Mouse (Mus musculus) kidney, postnatal 0 days (tissue): ENCODE results near the gene Cep295nl. TPM values are rescaled to one million over a fixed set of nuclear protein-coding genes. Genes with fewer than 3 reads are reported as not detected.
"Not testable (repeated sequence)": the region's sequence is repeated elsewhere in the genome, so short reads cannot be mapped to it uniquely, and the experiment has no call there.

ENCODE experiments used
- ATAC-seq: fragments of 200-750 bp; cut with Nextera tagmentation; replicated peaks from 2 replicates; pipeline ENCODE4 v1.8.0; 2017; ENCODE audit warnings: low read depth, moderate number of reproducible peaks, moderate TSS enrichment, moderate library complexity; ENCODE audit not compliant: low FRiP score
- DNase-seq: peaks from one replicate; pipeline ENCODE4 v3.0.0-alpha.2; 2016; ENCODE audit warnings: low spot score
- H3K27ac ChIP-seq: fragments of 300-500 bp; sonication (generic); 2 replicates; pipeline ENCODE4 v1.5.1; 2014; ENCODE audit warnings: mild to moderate bottlenecking
- H3K27me3 ChIP-seq: fragments of 300-500 bp; sonication (generic); 2 replicates; pipeline ENCODE4 v1.6.1; 2014; ENCODE audit warnings: low read length, mixed read lengths; ENCODE audit not compliant: insufficient read depth
- H3K36me3 ChIP-seq: fragments of 300-500 bp; sonication (generic); 2 replicates; pipeline ENCODE4 v1.6.1; 2014; ENCODE audit warnings: low read length, mixed read lengths; ENCODE audit not compliant: insufficient read depth
- H3K4me1 ChIP-seq: fragments of 300-500 bp; sonication (generic); replicated peaks from 2 replicates; pipeline ENCODE4 v1.6.1; 2014; ENCODE audit warnings: antibody characterized with exemption, low read length, mixed read lengths; ENCODE audit not compliant: insufficient read depth
- H3K4me2 ChIP-seq: fragments of 300-500 bp; sonication (generic); 2 replicates; pipeline ENCODE4 v1.6.1; 2014; ENCODE audit warnings: mild to moderate bottlenecking, low read length, moderate library complexity, mixed read lengths
- H3K4me3 ChIP-seq: fragments of 300-500 bp; sonication (generic); replicated peaks from 2 replicates; pipeline ENCODE4 v1.5.1; 2014; ENCODE audit warnings: low read depth, low read length
- H3K9ac ChIP-seq: fragments of 300-500 bp; sonication (generic); 2 replicates; pipeline ENCODE4 v1.6.1; 2014; ENCODE audit warnings: low read depth, low read length
- H3K9me3 ChIP-seq: fragments of 300-500 bp; sonication (generic); replicated peaks from 2 replicates; pipeline ENCODE4 v1.6.1; 2016; ENCODE audit warnings: low read length, inconsistent platforms, mixed read lengths
- CTCF ChIP-seq: IDR thresholded peaks from 2 replicates; pipeline ENCODE4 v1.5.1; 2016; ENCODE audit warnings: antibody characterized with exemption, low read depth, mild to moderate bottlenecking, moderate library complexity
- WGBS: fragments of 180-500 bp; shearing (Covaris S2); extraction: QIAGEN DNeasy Blood & Tissue Kit; methylation state at CpG from one replicate; pipeline ENCODE4 v1.1.7; 2014; 5-methylcytosine and 5-hydroxymethylcytosine counted together
- polyA plus RNA-seq: library from polyadenylated mRNA; unstranded; fragments of >200 nt; fragmentation: Nextera tagmentation; extraction: Ambion mirVana; gene quantifications from 2 replicates; pipeline ENCODE4 v1.2.1, GENCODE M21; 2015

Cep295nl gene
- 0.46 and 0.54 TPM in 2 replicates for polyA plus RNA-seq

DNA sequence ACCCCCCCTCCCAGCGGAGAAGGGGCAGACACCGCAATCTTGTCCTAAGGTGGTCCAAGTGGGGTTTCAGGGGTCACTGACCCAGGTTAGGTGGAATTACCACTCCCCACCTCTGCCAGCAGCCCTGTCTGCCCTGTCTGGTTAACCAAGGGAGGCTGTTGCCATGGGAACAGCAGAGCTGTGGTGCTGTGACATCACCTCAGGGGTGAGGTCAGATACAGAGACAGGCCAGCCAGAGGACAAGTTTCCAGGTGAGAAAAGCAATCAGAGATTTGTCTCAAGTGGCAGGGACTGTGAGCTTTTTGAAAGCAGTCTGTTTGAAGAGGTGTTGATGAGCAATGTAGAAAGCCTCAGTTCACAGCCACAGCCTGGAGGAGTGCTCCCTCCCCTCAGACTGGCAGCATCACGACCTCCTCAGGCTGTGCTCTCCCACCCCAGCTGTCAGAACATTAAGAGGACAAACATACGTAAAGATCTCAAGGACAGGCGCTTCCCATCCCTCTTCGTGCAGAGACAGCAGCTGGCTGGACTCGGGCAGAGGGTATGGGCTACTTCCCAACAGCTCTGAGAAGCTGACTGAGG is at the start of gene Cep295nl:
Gene Cep295nl, minus strand, starts transcription at position 101 of the 582 bp plus-strand sequence.
- peak; percentile 58; the same call in 1 of the 2 replicates for ATAC-seq
- WGBS = 24% methylated on average over 7 of the region's 7 CpGs

DNA sequence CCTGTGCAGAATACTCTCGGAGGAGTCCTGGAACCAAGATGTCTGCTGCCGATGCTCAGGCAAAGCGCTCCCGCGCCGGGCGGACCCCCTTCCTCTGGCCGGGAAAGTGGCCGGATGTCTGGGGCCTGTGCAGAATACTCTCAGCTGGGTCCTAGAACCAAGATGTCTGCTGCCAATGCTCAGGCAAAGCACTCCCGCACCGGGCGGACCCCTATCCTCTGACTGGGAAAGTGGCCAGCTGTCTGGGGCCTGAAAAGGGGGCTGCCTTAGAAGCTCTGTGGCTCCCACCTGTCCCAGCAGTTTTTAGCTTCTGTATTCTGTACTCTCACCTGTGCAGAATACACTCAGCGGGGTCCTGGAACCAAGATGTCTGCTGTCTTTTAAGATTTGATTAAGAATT is 45.5 kb upstream of the Cep295nl start:
- not testable (repeated sequence) for H3K36me3 ChIP-seq, DNase-seq, ATAC-seq, H3K9ac ChIP-seq, H3K4me1 ChIP-seq, H3K27me3 ChIP-seq, H3K27ac ChIP-seq, H3K9me3 ChIP-seq, H3K4me3 ChIP-seq, H3K4me2 ChIP-seq
- 92% methylated on average over 13 of the region's 13 CpGs for WGBS

More for the DNA sequence above, at the start of gene Cep295nl:
- Histone ChIP-seq H3K27ac (0 out of 2 replicates have a peak within 1 kb of the TSS, but pooled peaks have one; percentile 13), H3K36me3 (no peaks in the 10 kb centered on the region), H3K9me3 (no peaks in the 10 kb centered on the region), H3K9ac (no peak within 1 kb of the TSS), H3K4me3 (no peak within 1 kb of the TSS), H3K4me1 (peaks cover 30% of the 10 kb centered on the region), H3K27me3 (no peaks in the 10 kb centered on the region), H3K4me2 (no peak within 1 kb of the TSS)
- DNase-seq = peak; percentile 64
- no peak for TF ChIP-seq CTCF

GRCm38 (mm10) chr11:118379251-118380009 is 37.1 kb upstream of the Cep295nl start:
- H3K4me3 ChIP-seq = no peak overlapping the region
- H3K9me3 ChIP-seq = no peaks in the 10 kb centered on the region
- no peak overlapping the region for H3K4me2 ChIP-seq
- 42% methylated on average over 11 of the region's 11 CpGs for WGBS
- H3K27ac ChIP-seq = no peak overlapping the region
- ATAC-seq = peak; percentile 76
- no peaks in the 10 kb centered on the region for H3K27me3 ChIP-seq
- peak; percentile 90 for TF ChIP-seq CTCF
- no peak overlapping the region for H3K9ac ChIP-seq
- H3K36me3 ChIP-seq = no peaks in the 10 kb centered on the region
- H3K4me1 ChIP-seq = no peaks in the 10 kb centered on the region; the same call in 1 of the 2 replicates
- peak; percentile 92 for DNase-seq

- Histone ChIP-seq H3K4me2 (no peak overlapping the region), H3K9me3 (no peaks in the 10 kb centered on the region), H3K4me1 (no peaks in the 10 kb centered on the region; the same call in 1 of the 2 replicates), H3K27me3 (no peaks in the 10 kb centered on the region), H3K9ac (no peak overlapping the region), H3K36me3 (no peaks in the 10 kb centered on the region), H3K27ac (no peak overlapping the region), H3K4me3 (no peak overlapping the region)
- 76% methylated on average over 6 of the region's 6 CpGs for WGBS
- DNase-seq (no peak), ATAC-seq (no peak)
- no peak for TF ChIP-seq CTCF
These were observed 36.4 kb upstream of the Cep295nl start for GRCm38 (mm10) chr11:118378656-118379055.

DNA sequence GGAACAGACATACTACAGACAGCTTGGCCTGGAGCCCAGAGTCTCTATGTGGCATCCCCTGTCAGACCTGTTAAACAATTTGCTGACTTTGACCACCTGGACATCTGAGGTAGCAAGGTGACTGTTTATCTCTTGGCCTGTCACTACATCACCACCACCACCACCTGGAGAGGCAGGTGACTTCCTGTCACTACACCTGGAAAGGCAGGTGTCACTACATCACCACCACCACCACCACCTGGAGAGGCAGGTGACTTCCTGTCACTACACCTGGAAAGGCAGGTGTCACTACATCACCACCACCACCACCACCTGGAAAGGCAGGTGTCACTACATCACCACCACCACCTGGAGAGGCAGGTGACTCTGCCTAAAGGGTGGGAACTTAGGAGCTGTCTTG is 34.0 kb upstream of the Cep295nl start:
- H3K36me3 ChIP-seq, H3K27me3 ChIP-seq, H3K27ac ChIP-seq, ATAC-seq, H3K4me1 ChIP-seq, DNase-seq, H3K4me2 ChIP-seq, H3K4me3 ChIP-seq, H3K9ac ChIP-seq, H3K9me3 ChIP-seq: not testable (repeated sequence)

- no peak for TF ChIP-seq CTCF
- Histone ChIP-seq H3K4me2 (no peak overlapping the region), H3K9me3 (no peaks in the 10 kb centered on the region), H3K4me3 (no peak overlapping the region), H3K27ac (no peak overlapping the region), H3K4me1 (no peaks in the 10 kb centered on the region; the same call in 1 of the 2 replicates), H3K27me3 (no peaks in the 10 kb centered on the region), H3K9ac (no peak overlapping the region), H3K36me3 (no peaks in the 10 kb centered on the region)
- DNase-seq = peak; percentile 69
- no peak for ATAC-seq
- 33% methylated on average over 5 of the region's 5 CpGs for WGBS
These were observed 33.6 kb upstream of the Cep295nl start for GRCm38 (mm10) chr11:118375881-118376280.
